Mouse (Mus musculus): ENCODE data around the gene Mtrf1l.

GRCm38 (mm10) chr10:5862669-5863068 lies 39.0 kb upstream of the Mtrf1l start:
- TF ChIP-seq EP300 (IDR thresholded peaks at IDR 0.05; ENCODE audit: low read depth) (no peak), CTCF (IDR thresholded peaks at IDR 0.05; ENCODE audit: low read depth) (no peak)

All from liver, postnatal 0 days (tissue).